9 mouse cellular contexts compared by ENCODE assay signal in the genomic region with DNA sequence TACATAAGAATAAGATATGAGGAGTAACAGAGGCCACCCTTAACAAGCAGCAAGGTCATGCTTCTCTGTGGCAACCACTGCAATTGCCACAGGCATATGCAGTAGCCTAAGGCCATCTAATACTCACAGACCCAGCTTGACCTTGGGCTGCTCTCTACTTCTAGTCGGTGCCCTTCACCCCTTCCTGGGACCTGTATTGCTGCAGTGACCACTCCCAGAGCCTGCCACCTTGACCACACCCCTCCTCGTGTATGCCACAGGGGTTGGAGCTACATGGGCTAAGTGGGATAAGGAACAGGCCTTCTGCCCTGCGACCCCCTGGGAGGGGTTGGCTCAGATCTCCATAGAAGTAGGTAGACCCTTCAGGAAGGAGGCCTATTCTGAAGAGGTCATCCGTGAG. TPM values are rescaled to one million over a fixed set of nuclear protein-coding genes. Genes with fewer than 3 reads are reported as not detected.
DNase-seq lines count a peak whose midpoint lies in the region; ATAC-seq lines count a peak whose summit lies in the region.
"Had no signal": no experiment of that assay in that cellular context is flagged by ENCODE, and none has a peak within 500 bp of the region (broad histone marks: within the 10 kb centered on the region; RNA-seq: fewer than 3 reads in every experiment).

No protein-coding gene starts in this region.

- peaks cover 23 to 29% of the 10 kb centered on the region in 2 experiments for H3K4me1 ChIP-seq in heart, embryonic 14.5 days (ENCODE audit: control insufficient read depth in 2 of 2, insufficient read depth in 2 of 2, low read length in 2 of 2)
- H3K4me1 ChIP-seq in megakaryocyte, embryonic 14.5 days: peaks cover 94% of the 10 kb centered on the region
- H3K4me1 ChIP-seq in limb, embryonic 15.5 days: peaks cover 38% of the 10 kb centered on the region

- H3K4me2 ChIP-seq in heart, embryonic 14.5 days (ENCODE audit: low read length): peak overlapping the region; percentile 42
- H3K4me2 ChIP-seq in limb, embryonic 15.5 days: no peak overlapping the region

- DNase-seq in heart, adult 9 months (ENCODE audit: low spot score in 2 of 2): no peak
- DNase-seq in adrenal gland, postnatal 14 days: peak; percentile 74
- DNase-seq in left cerebral cortex, postnatal 14 days (ENCODE audit: low spot score in 2 of 2): no peak
- no peak for DNase-seq in gastrocnemius, postnatal 4 days (ENCODE audit: low spot score in 2 of 2)
- DNase-seq: forebrain, postnatal 0 days had no signal

- H3K9ac ChIP-seq in heart, embryonic 14.5 days (ENCODE audit: low read length): peak overlapping the region; percentile 54
- no peak overlapping the region for H3K9ac ChIP-seq in limb, embryonic 15.5 days
- H3K9ac ChIP-seq: forebrain, postnatal 0 days had no signal

- ATAC-seq in heart, embryonic 14.5 days (ENCODE audit: insufficient number of reproducible peaks, insufficient read depth, low FRiP score, low read depth): no peak
- ATAC-seq in megakaryocyte, adult 5-6 weeks (ENCODE audit: poor library complexity, severe bottlenecking): no peak
- ATAC-seq in limb, embryonic 15.5 days (ENCODE audit: insufficient number of reproducible peaks, low FRiP score, low TSS enrichment, low read depth): no peak

- no peak overlapping the region for H3K4me3 ChIP-seq in heart, embryonic 14.5 days (ENCODE audit: control insufficient read depth in 1 of 2, insufficient read depth in 1 of 2, low read depth in 1 of 2, low read length in 2 of 2)
- H3K4me3 ChIP-seq in megakaryocyte, embryonic 14.5 days (replicated peaks): peak overlapping the region; percentile 88
- H3K4me3 ChIP-seq in limb, embryonic 15.5 days: no peak overlapping the region

- intact Hi-C loops in left cerebral cortex, postnatal 14 days (cut with DNase I): no loop called here

- peak overlapping the region; percentile 67 to 88 for H3K27ac ChIP-seq in heart, embryonic 14.5 days (replicated peaks in 1 of 2; ENCODE audit: control insufficient read depth in 1 of 2, insufficient read depth in 1 of 2, low read depth in 2 of 2, low read length in 2 of 2)
- peak overlapping the region; percentile 87; the same call in 1 of the 2 replicates for H3K27ac ChIP-seq in limb, embryonic 15.5 days

- H3K27me3 ChIP-seq in heart, embryonic 14.5 days (ENCODE audit: control insufficient read depth, insufficient read depth, low read length): no peaks in the 10 kb centered on the region
- H3K27me3 ChIP-seq in megakaryocyte, embryonic 14.5 days (replicated peaks): no peaks in the 10 kb centered on the region
- no peaks in the 10 kb centered on the region for H3K27me3 ChIP-seq in limb, embryonic 15.5 days

- no peaks in the 10 kb centered on the region for H3K9me3 ChIP-seq in heart, embryonic 14.5 days (ENCODE audit: control insufficient read depth, low read length)
- no peaks in the 10 kb centered on the region for H3K9me3 ChIP-seq in megakaryocyte, embryonic 14.5 days
- no peaks in the 10 kb centered on the region for H3K9me3 ChIP-seq in limb, embryonic 15.5 days

- H3K36me3 ChIP-seq in heart, embryonic 14.5 days (ENCODE audit: control insufficient read depth, insufficient read depth, low read length): no peaks in the 10 kb centered on the region
- H3K36me3 ChIP-seq in megakaryocyte, embryonic 14.5 days (replicated peaks; ENCODE audit: low read length): peaks cover 74% of the 10 kb centered on the region
- 0 out of 2 replicates have a peak, but pooled peaks cover 4% of the 10 kb centered on the region for H3K36me3 ChIP-seq in limb, embryonic 15.5 days

- 57% methylated on average over 4 of the region's 4 CpGs for WGBS in heart, embryonic 14.5 days
- 83% methylated on average over 4 of the region's 4 CpGs for WGBS in limb, embryonic 15.5 days

RNA-seq across cellular contexts. Expression of a gene that starts 52.5 kb away (rescaled TPM):
- 15.4 and 19.0 TPM in 2 replicates for polyA plus RNA-seq in heart, embryonic 14.5 days (2014; fragmentation: Nextera tagmentation; extraction: Ambion mirVana)
- polyA plus RNA-seq in megakaryocyte, embryonic 14.5 days (2012; ENCODE audit: insufficient read depth, low replicate concordance): 11.0 and 13.6 TPM in 2 replicates
- 26.1 and 37.9 TPM in 2 replicates for total RNA-seq in megakaryocyte, adult 5-6 weeks (2015)
- total RNA-seq in megakaryocyte, adult 5-6 weeks (2017): 26.9 and 29.1 TPM in 2 replicates
- 47.2 and 53.7 TPM in 2 replicates for total RNA-seq in adrenal gland, postnatal 14 days (2021)
- polyA plus RNA-seq in limb, embryonic 15.5 days (2015; fragmentation: Nextera tagmentation; extraction: Ambion mirVana): 13.3 and 15.6 TPM in 2 replicates
- total RNA-seq in left cerebral cortex, postnatal 14 days (2021): 10 to 100 TPM; 75.2 to 86.8 TPM
- 10 to 100 TPM; 42.4 to 44.6 TPM for total RNA-seq in gastrocnemius, postnatal 4 days (2021)

RNA-seq across cellular contexts. Expression of a gene that starts 55.3 kb away (rescaled TPM):
- 61.2 and 66.0 TPM in 2 replicates for polyA plus RNA-seq in heart, embryonic 14.5 days (2014; fragmentation: Nextera tagmentation; extraction: Ambion mirVana)
- 205 and 237 TPM in 2 replicates for polyA plus RNA-seq in megakaryocyte, embryonic 14.5 days (2012; ENCODE audit: insufficient read depth, low replicate concordance)
- 1.8 and 2.4 TPM in 2 replicates for total RNA-seq in megakaryocyte, adult 5-6 weeks (2015)
- 2.8 and 5.2 TPM in 2 replicates for total RNA-seq in megakaryocyte, adult 5-6 weeks (2017)
- 323 and 324 TPM in 2 replicates for total RNA-seq in adrenal gland, postnatal 14 days (2021)
- polyA plus RNA-seq in limb, embryonic 15.5 days (2015; fragmentation: Nextera tagmentation; extraction: Ambion mirVana): 111 and 127 TPM in 2 replicates
- total RNA-seq in left cerebral cortex, postnatal 14 days (2021): 100 to 1,000 TPM; 290 to 296 TPM
- 100 to 1,000 TPM; 231 to 259 TPM for total RNA-seq in gastrocnemius, postnatal 4 days (2021)

Comparison
In these comparisons a context has a peak if more than half of its experiments do, and no peak if none do; other contexts are left out.
1. RNA of a gene that starts 55.3 kb away (total RNA-seq): 323 to 324 TPM in adrenal gland, postnatal 14 days, 290 to 296 TPM in left cerebral cortex, postnatal 14 days and 231 to 259 TPM in gastrocnemius, postnatal 4 days; 1.8 to 5.2 TPM in megakaryocyte, adult 5-6 weeks; every median in the first group is over 10 times any median in the second.